Mouse (Mus musculus) liver, embryonic 14.5 days (tissue): ENCODE measurements around the gene D8Ertd738e.

Experiments
- CTCF ChIP-seq: IDR thresholded peaks from 2 replicates; pipeline ENCODE4 v1.5.1; 2016; ENCODE audit warnings: antibody characterized with exemption, low read depth, control low read depth
- EP300 ChIP-seq: IDR thresholded peaks from 2 replicates; pipeline ENCODE4 v1.6.1; 2016; ENCODE audit warnings: antibody characterized with exemption, low read depth

DNA sequence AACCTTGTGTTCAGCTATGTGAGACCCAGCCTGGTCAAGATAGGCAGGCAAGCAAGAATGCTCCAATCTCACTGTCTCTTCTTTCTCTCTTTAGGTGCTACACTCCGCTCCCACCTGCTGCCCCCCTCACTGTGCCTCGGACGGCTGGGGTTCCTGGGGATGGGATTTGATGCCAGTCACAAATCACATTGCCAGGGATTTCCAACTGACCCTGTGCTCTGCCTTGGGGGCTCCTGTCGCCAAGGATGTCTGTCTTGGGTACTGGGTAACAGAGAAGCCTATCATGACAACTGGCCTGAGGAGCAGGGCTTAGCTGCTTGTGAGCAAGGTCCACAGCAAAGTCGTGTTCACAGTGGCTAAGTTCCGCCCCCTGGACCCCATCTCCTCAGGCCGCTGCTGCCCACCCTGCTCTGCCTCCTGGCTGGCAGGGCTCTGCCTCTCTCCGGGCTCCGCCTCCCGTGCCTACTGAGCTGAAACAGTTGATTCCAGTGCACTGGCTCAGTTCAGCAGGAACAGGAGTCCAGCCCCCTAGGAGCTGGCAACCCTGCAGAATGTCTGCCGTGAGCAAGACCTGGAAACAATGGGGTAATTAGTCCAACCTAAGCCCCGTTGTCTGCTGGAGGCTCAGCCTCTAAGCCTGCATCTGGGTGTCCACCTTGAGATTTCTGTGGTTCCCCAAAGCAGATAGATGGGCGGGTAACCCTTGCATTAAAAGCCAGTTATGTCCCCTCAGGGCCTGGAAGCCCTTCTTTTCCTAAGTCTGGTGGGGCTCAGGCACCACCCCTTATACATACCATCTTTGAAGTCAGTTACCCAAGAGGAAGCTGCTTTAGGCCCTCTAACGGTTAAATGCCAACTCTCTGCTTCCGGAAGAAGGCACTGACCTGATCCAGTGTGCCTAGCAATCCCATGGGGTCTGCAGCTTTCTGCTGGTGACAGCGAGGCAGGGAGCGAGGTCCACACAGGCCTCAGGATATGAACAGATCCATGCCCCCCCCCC, 40.8 kb downstream of the D8Ertd738e start:
- TF ChIP-seq CTCF (no peak), EP300 (no peak)
